Mouse (Mus musculus): ENCODE measurements around the gene Nbea. TPM values are rescaled to one million over a fixed set of nuclear protein-coding genes. Genes with fewer than 3 reads are reported as not detected.

Nbea gene
- polyA plus RNA-seq, 1 experiment from 2014 or later: 15.7 TPM

- H3K4me2 ChIP-seq (ENCODE audit: low read length): no peak overlapping the region
- H3K4me3 ChIP-seq (ENCODE audit: control insufficient read depth in 1 of 2, insufficient read depth in 1 of 2, low read depth in 1 of 2, low read length in 2 of 2): no peak overlapping the region
- H3K9me3 ChIP-seq (ENCODE audit: control insufficient read depth, low read length): no peaks in the 10 kb centered on the region
- WGBS: 45% methylated on average over 7 of the region's 7 CpGs
- H3K27me3 ChIP-seq (ENCODE audit: control insufficient read depth, insufficient read depth, low read length): no peaks in the 10 kb centered on the region
- H3K36me3 ChIP-seq (ENCODE audit: control insufficient read depth, insufficient read depth, low read length): no peaks in the 10 kb centered on the region
- no peak overlapping the region for H3K9ac ChIP-seq (ENCODE audit: low read length)
- no peaks in the 10 kb centered on the region for H3K4me1 ChIP-seq (ENCODE audit: control insufficient read depth in 2 of 2, insufficient read depth in 2 of 2, low read length in 2 of 2)
- ATAC-seq (ENCODE audit: insufficient number of reproducible peaks, insufficient read depth, low FRiP score, low read depth): no peak
- H3K27ac ChIP-seq (replicated peaks in 1 of 2; ENCODE audit: control insufficient read depth in 1 of 2, insufficient read depth in 1 of 2, low read depth in 2 of 2, low read length in 2 of 2): no peak overlapping the region
Observed at GRCm38 (mm10) chr3:55659558-55660215, 523.8 kb downstream of the Nbea start.

GRCm38 (mm10) chr3:55652321-55652720, 531.2 kb downstream of the Nbea start:
- Histone ChIP-seq H3K9me3 (ENCODE audit: control insufficient read depth, low read length) (no peaks in the 10 kb centered on the region), H3K27me3 (ENCODE audit: control insufficient read depth, insufficient read depth, low read length) (no peaks in the 10 kb centered on the region), H3K27ac (replicated peaks in 1 of 2; ENCODE audit: control insufficient read depth in 1 of 2, insufficient read depth in 1 of 2, low read depth in 2 of 2, low read length in 2 of 2) (no peak overlapping the region), H3K9ac (ENCODE audit: low read length) (no peak overlapping the region), H3K4me1 (ENCODE audit: control insufficient read depth in 2 of 2, insufficient read depth in 2 of 2, low read length in 2 of 2) (no peaks in the 10 kb centered on the region), H3K36me3 (ENCODE audit: control insufficient read depth, insufficient read depth, low read length) (no peaks in the 10 kb centered on the region), H3K4me3 (ENCODE audit: control insufficient read depth in 1 of 2, insufficient read depth in 1 of 2, low read depth in 1 of 2, low read length in 2 of 2) (no peak overlapping the region), H3K4me2 (ENCODE audit: low read length) (no peak overlapping the region)
- WGBS: 72% methylated on average over 2 of the region's 2 CpGs
- ATAC-seq (ENCODE audit: insufficient number of reproducible peaks, insufficient read depth, low FRiP score, low read depth): no peak

GRCm38 (mm10) chr3:55651877-55652276, 531.6 kb downstream of the Nbea start:
- WGBS: 70% methylated on average over 4 of the region's 4 CpGs
- Histone ChIP-seq H3K36me3 (ENCODE audit: control insufficient read depth, insufficient read depth, low read length) (0 out of 2 replicates have a peak, but pooled peaks cover 3% of the 10 kb centered on the region), H3K4me3 (ENCODE audit: control insufficient read depth in 1 of 2, insufficient read depth in 1 of 2, low read depth in 1 of 2, low read length in 2 of 2) (no peak overlapping the region), H3K9me3 (ENCODE audit: control insufficient read depth, low read length) (no peaks in the 10 kb centered on the region), H3K27ac (replicated peaks in 1 of 2; ENCODE audit: control insufficient read depth in 1 of 2, insufficient read depth in 1 of 2, low read depth in 2 of 2, low read length in 2 of 2) (no peak overlapping the region), H3K27me3 (ENCODE audit: control insufficient read depth, insufficient read depth, low read length) (no peaks in the 10 kb centered on the region), H3K9ac (ENCODE audit: low read length) (no peak overlapping the region), H3K4me2 (ENCODE audit: low read length) (no peak overlapping the region), H3K4me1 (ENCODE audit: control insufficient read depth in 2 of 2, insufficient read depth in 2 of 2, low read length in 2 of 2) (no peaks in the 10 kb centered on the region)
- ATAC-seq (ENCODE audit: insufficient number of reproducible peaks, insufficient read depth, low FRiP score, low read depth): no peak

- ATAC-seq (ENCODE audit: insufficient number of reproducible peaks, insufficient read depth, low FRiP score, low read depth): no peak
- H3K36me3 ChIP-seq (ENCODE audit: control insufficient read depth, insufficient read depth, low read length): peaks cover 9% of the 10 kb centered on the region; the same call in 1 of the 2 replicates
- no peak overlapping the region for H3K9ac ChIP-seq (ENCODE audit: low read length)
- H3K4me1 ChIP-seq (ENCODE audit: control insufficient read depth in 2 of 2, insufficient read depth in 2 of 2, low read length in 2 of 2): no peaks in the 10 kb centered on the region
- H3K27me3 ChIP-seq (ENCODE audit: control insufficient read depth, insufficient read depth, low read length): no peaks in the 10 kb centered on the region
- no peaks in the 10 kb centered on the region for H3K9me3 ChIP-seq (ENCODE audit: control insufficient read depth, low read length)
- no peak overlapping the region for H3K27ac ChIP-seq (replicated peaks in 1 of 2; ENCODE audit: control insufficient read depth in 1 of 2, insufficient read depth in 1 of 2, low read depth in 2 of 2, low read length in 2 of 2)
- WGBS: 72% methylated on average over 5 of the region's 5 CpGs
- no peak overlapping the region for H3K4me2 ChIP-seq (ENCODE audit: low read length)
- no peak overlapping the region for H3K4me3 ChIP-seq (ENCODE audit: control insufficient read depth in 1 of 2, insufficient read depth in 1 of 2, low read depth in 1 of 2, low read length in 2 of 2)
Observed at GRCm38 (mm10) chr3:55649541-55649940, 534.0 kb downstream of the Nbea start.

GRCm38 (mm10) chr3:55648299-55648698, 535.2 kb downstream of the Nbea start:
- H3K9ac ChIP-seq (ENCODE audit: low read length): no peak overlapping the region
- no peaks in the 10 kb centered on the region for H3K27me3 ChIP-seq (ENCODE audit: control insufficient read depth, insufficient read depth, low read length)
- H3K36me3 ChIP-seq (ENCODE audit: control insufficient read depth, insufficient read depth, low read length): peaks cover 14% of the 10 kb centered on the region
- H3K4me1 ChIP-seq (ENCODE audit: control insufficient read depth in 2 of 2, insufficient read depth in 2 of 2, low read length in 2 of 2): no peaks in the 10 kb centered on the region
- no peak overlapping the region for H3K4me3 ChIP-seq (ENCODE audit: control insufficient read depth in 1 of 2, insufficient read depth in 1 of 2, low read depth in 1 of 2, low read length in 2 of 2)
- no peaks in the 10 kb centered on the region for H3K9me3 ChIP-seq (ENCODE audit: control insufficient read depth, low read length)
- no peak overlapping the region for H3K4me2 ChIP-seq (ENCODE audit: low read length)
- no peak for ATAC-seq (ENCODE audit: insufficient number of reproducible peaks, insufficient read depth, low FRiP score, low read depth)
- 82% methylated on average over 4 of the region's 4 CpGs for WGBS
- no peak overlapping the region for H3K27ac ChIP-seq (replicated peaks in 1 of 2; ENCODE audit: control insufficient read depth in 1 of 2, insufficient read depth in 1 of 2, low read depth in 2 of 2, low read length in 2 of 2)

- H3K4me3 ChIP-seq (ENCODE audit: control insufficient read depth in 1 of 2, insufficient read depth in 1 of 2, low read depth in 1 of 2, low read length in 2 of 2): no peak overlapping the region
- H3K36me3 ChIP-seq (ENCODE audit: control insufficient read depth, insufficient read depth, low read length): peaks cover 18% of the 10 kb centered on the region
- H3K4me1 ChIP-seq (ENCODE audit: control insufficient read depth in 2 of 2, insufficient read depth in 2 of 2, low read length in 2 of 2): no peaks in the 10 kb centered on the region
- no peak overlapping the region for H3K4me2 ChIP-seq (ENCODE audit: low read length)
- no peak for ATAC-seq (ENCODE audit: insufficient number of reproducible peaks, insufficient read depth, low FRiP score, low read depth)
- WGBS: 77% methylated on average over 6 of the region's 6 CpGs
- H3K9ac ChIP-seq (ENCODE audit: low read length): no peak overlapping the region
- no peaks in the 10 kb centered on the region for H3K27me3 ChIP-seq (ENCODE audit: control insufficient read depth, insufficient read depth, low read length)
- H3K27ac ChIP-seq (replicated peaks in 1 of 2; ENCODE audit: control insufficient read depth in 1 of 2, insufficient read depth in 1 of 2, low read depth in 2 of 2, low read length in 2 of 2): no peak overlapping the region
- no peaks in the 10 kb centered on the region for H3K9me3 ChIP-seq (ENCODE audit: control insufficient read depth, low read length)
Observed at GRCm38 (mm10) chr3:55647176-55647575, 536.3 kb downstream of the Nbea start.

- no peak overlapping the region for H3K9ac ChIP-seq (ENCODE audit: low read length)
- no peaks in the 10 kb centered on the region for H3K27me3 ChIP-seq (ENCODE audit: control insufficient read depth, insufficient read depth, low read length)
- H3K4me3 ChIP-seq (ENCODE audit: control insufficient read depth in 1 of 2, insufficient read depth in 1 of 2, low read depth in 1 of 2, low read length in 2 of 2): no peak overlapping the region
- H3K27ac ChIP-seq (replicated peaks in 1 of 2; ENCODE audit: control insufficient read depth in 1 of 2, insufficient read depth in 1 of 2, low read depth in 2 of 2, low read length in 2 of 2): no peak overlapping the region
- no peak overlapping the region for H3K4me2 ChIP-seq (ENCODE audit: low read length)
- H3K4me1 ChIP-seq (ENCODE audit: control insufficient read depth in 2 of 2, insufficient read depth in 2 of 2, low read length in 2 of 2): no peaks in the 10 kb centered on the region
- H3K36me3 ChIP-seq (ENCODE audit: control insufficient read depth, insufficient read depth, low read length): peaks cover 23% of the 10 kb centered on the region
- H3K9me3 ChIP-seq (ENCODE audit: control insufficient read depth, low read length): no peaks in the 10 kb centered on the region
- no peak for ATAC-seq (ENCODE audit: insufficient number of reproducible peaks, insufficient read depth, low FRiP score, low read depth)
- WGBS: 95% methylated on average over 3 of the region's 3 CpGs
Observed at GRCm38 (mm10) chr3:55646437-55646836, 537.1 kb downstream of the Nbea start.

GRCm38 (mm10) chr3:55644035-55644618, 539.4 kb downstream of the Nbea start:
- no peak overlapping the region for H3K9ac ChIP-seq (ENCODE audit: low read length)
- H3K27ac ChIP-seq (replicated peaks in 1 of 2; ENCODE audit: control insufficient read depth in 1 of 2, insufficient read depth in 1 of 2, low read depth in 2 of 2, low read length in 2 of 2): no peak overlapping the region
- peaks cover 23% of the 10 kb centered on the region for H3K36me3 ChIP-seq (ENCODE audit: control insufficient read depth, insufficient read depth, low read length)
- no peak overlapping the region for H3K4me2 ChIP-seq (ENCODE audit: low read length)
- no peaks in the 10 kb centered on the region for H3K9me3 ChIP-seq (ENCODE audit: control insufficient read depth, low read length)
- no peak overlapping the region for H3K4me3 ChIP-seq (ENCODE audit: control insufficient read depth in 1 of 2, insufficient read depth in 1 of 2, low read depth in 1 of 2, low read length in 2 of 2)
- 80% methylated on average over 11 of the region's 11 CpGs for WGBS
- no peaks in the 10 kb centered on the region for H3K4me1 ChIP-seq (ENCODE audit: control insufficient read depth in 2 of 2, insufficient read depth in 2 of 2, low read length in 2 of 2)
- ATAC-seq (ENCODE audit: insufficient number of reproducible peaks, insufficient read depth, low FRiP score, low read depth): no peak
- H3K27me3 ChIP-seq (ENCODE audit: control insufficient read depth, insufficient read depth, low read length): no peaks in the 10 kb centered on the region
